Mouse (Mus musculus): ENCODE measurements around the gene Inpp5a.

Gene Inpp5a

GRCm38 (mm10) chr7:139529208-139529607, 140.3 kb downstream of the Inpp5a start:
- no peak for DNase-seq (ENCODE audit: low read depth, low spot score)
- no peaks in the 10 kb centered on the region for H3K27me3 ChIP-seq (ENCODE audit: control insufficient read depth, insufficient read depth, low read length, poor library complexity, severe bottlenecking)
- H3K36me3 ChIP-seq (ENCODE audit: control insufficient read depth, insufficient read depth, low read length, poor library complexity, severe bottlenecking) = no peaks in the 10 kb centered on the region

- Histone ChIP-seq H3K27me3 (ENCODE audit: control insufficient read depth, insufficient read depth, low read length, poor library complexity, severe bottlenecking) (no peaks in the 10 kb centered on the region), H3K36me3 (ENCODE audit: control insufficient read depth, insufficient read depth, low read length, poor library complexity, severe bottlenecking) (no peaks in the 10 kb centered on the region)
- no peak for DNase-seq (ENCODE audit: low read depth, low spot score)
Observed at GRCm38 (mm10) chr7:139530591-139531427, 141.9 kb downstream of the Inpp5a start.

- no peaks in the 10 kb centered on the region for H3K36me3 ChIP-seq (ENCODE audit: control insufficient read depth, insufficient read depth, low read length, poor library complexity, severe bottlenecking)
- no peaks in the 10 kb centered on the region for H3K27me3 ChIP-seq (ENCODE audit: control insufficient read depth, insufficient read depth, low read length, poor library complexity, severe bottlenecking)
- DNase-seq (ENCODE audit: low read depth, low spot score) = no peak
Observed at GRCm38 (mm10) chr7:139531428-139531801, 142.5 kb downstream of the Inpp5a start.

GRCm38 (mm10) chr7:139536331-139536730, 147.4 kb downstream of the Inpp5a start:
- H3K27me3 ChIP-seq (ENCODE audit: control insufficient read depth, insufficient read depth, low read length, poor library complexity, severe bottlenecking) = no peaks in the 10 kb centered on the region
- H3K36me3 ChIP-seq (ENCODE audit: control insufficient read depth, insufficient read depth, low read length, poor library complexity, severe bottlenecking) = no peaks in the 10 kb centered on the region; the same call in none of the 2 replicates
- DNase-seq (ENCODE audit: low read depth, low spot score) = no peak

- Histone ChIP-seq H3K36me3 (ENCODE audit: control insufficient read depth, insufficient read depth, low read length, poor library complexity, severe bottlenecking) (no peaks in the 10 kb centered on the region; the same call in none of the 2 replicates), H3K27me3 (ENCODE audit: control insufficient read depth, insufficient read depth, low read length, poor library complexity, severe bottlenecking) (no peaks in the 10 kb centered on the region)
- no peak for DNase-seq (ENCODE audit: low read depth, low spot score)
Observed at GRCm38 (mm10) chr7:139536831-139537230, 147.9 kb downstream of the Inpp5a start.

GRCm38 (mm10) chr7:139537831-139538230, 148.9 kb downstream of the Inpp5a start:
- no peak for DNase-seq (ENCODE audit: low read depth, low spot score)

GRCm38 (mm10) chr7:139538541-139538940, 149.6 kb downstream of the Inpp5a start:
- Histone ChIP-seq H3K36me3 (ENCODE audit: control insufficient read depth, insufficient read depth, low read length, poor library complexity, severe bottlenecking) (no peaks in the 10 kb centered on the region; the same call in none of the 2 replicates), H3K27me3 (ENCODE audit: control insufficient read depth, insufficient read depth, low read length, poor library complexity, severe bottlenecking) (no peaks in the 10 kb centered on the region)
- DNase-seq (ENCODE audit: low read depth, low spot score) = no peak

More at GRCm38 (mm10) chr7:139537831-139538230, 148.9 kb downstream of the Inpp5a start:
- Histone ChIP-seq H3K36me3 (ENCODE audit: control insufficient read depth, insufficient read depth, low read length, poor library complexity, severe bottlenecking) (no peaks in the 10 kb centered on the region; the same call in none of the 2 replicates), H3K27me3 (ENCODE audit: control insufficient read depth, insufficient read depth, low read length, poor library complexity, severe bottlenecking) (no peaks in the 10 kb centered on the region)

- Histone ChIP-seq H3K36me3 (ENCODE audit: control insufficient read depth, insufficient read depth, low read length, poor library complexity, severe bottlenecking) (no peaks in the 10 kb centered on the region; the same call in none of the 2 replicates), H3K27me3 (ENCODE audit: control insufficient read depth, insufficient read depth, low read length, poor library complexity, severe bottlenecking) (no peaks in the 10 kb centered on the region)
- DNase-seq (ENCODE audit: low read depth, low spot score) = no peak
Observed at GRCm38 (mm10) chr7:139540601-139541000, 151.7 kb downstream of the Inpp5a start.

GRCm38 (mm10) chr7:139541422-139541821, 152.5 kb downstream of the Inpp5a start:
- no peak for DNase-seq (ENCODE audit: low read depth, low spot score)
- H3K36me3 ChIP-seq (ENCODE audit: control insufficient read depth, insufficient read depth, low read length, poor library complexity, severe bottlenecking) = no peaks in the 10 kb centered on the region; the same call in none of the 2 replicates
- H3K27me3 ChIP-seq (ENCODE audit: control insufficient read depth, insufficient read depth, low read length, poor library complexity, severe bottlenecking) = no peaks in the 10 kb centered on the region

- no peak for DNase-seq (ENCODE audit: low read depth, low spot score)
- Histone ChIP-seq H3K36me3 (ENCODE audit: control insufficient read depth, insufficient read depth, low read length, poor library complexity, severe bottlenecking) (no peaks in the 10 kb centered on the region; the same call in 1 of the 2 replicates), H3K27me3 (ENCODE audit: control insufficient read depth, insufficient read depth, low read length, poor library complexity, severe bottlenecking) (no peaks in the 10 kb centered on the region)
Observed at GRCm38 (mm10) chr7:139544706-139545625, 156.1 kb downstream of the Inpp5a start.

- no peaks in the 10 kb centered on the region for H3K36me3 ChIP-seq (ENCODE audit: control insufficient read depth, insufficient read depth, low read length, poor library complexity, severe bottlenecking)
- H3K27me3 ChIP-seq (ENCODE audit: control insufficient read depth, insufficient read depth, low read length, poor library complexity, severe bottlenecking) = no peaks in the 10 kb centered on the region
Observed at GRCm38 (mm10) chr7:139547325-139547724, 158.4 kb downstream of the Inpp5a start.

GRCm38 (mm10) chr7:139550086-139550783, 161.3 kb downstream of the Inpp5a start:
- Histone ChIP-seq H3K36me3 (ENCODE audit: control insufficient read depth, insufficient read depth, low read length, poor library complexity, severe bottlenecking) (no peaks in the 10 kb centered on the region), H3K27me3 (ENCODE audit: control insufficient read depth, insufficient read depth, low read length, poor library complexity, severe bottlenecking) (no peaks in the 10 kb centered on the region)
- DNase-seq (ENCODE audit: low read depth, low spot score) = no peak

More at GRCm38 (mm10) chr7:139547325-139547724, 158.4 kb downstream of the Inpp5a start:
- no peak for DNase-seq (ENCODE audit: low read depth, low spot score)

- H3K36me3 ChIP-seq (ENCODE audit: control insufficient read depth, insufficient read depth, low read length, poor library complexity, severe bottlenecking) = no peaks in the 10 kb centered on the region
- DNase-seq (ENCODE audit: low read depth, low spot score) = no peak
Observed at GRCm38 (mm10) chr7:139551519-139551918, 162.6 kb downstream of the Inpp5a start.

GRCm38 (mm10) chr7:139556331-139556730, 167.4 kb downstream of the Inpp5a start:
- Histone ChIP-seq H3K36me3 (ENCODE audit: control insufficient read depth, insufficient read depth, low read length, poor library complexity, severe bottlenecking) (no peaks in the 10 kb centered on the region; the same call in 1 of the 2 replicates), H3K27me3 (ENCODE audit: control insufficient read depth, insufficient read depth, low read length, poor library complexity, severe bottlenecking) (no peaks in the 10 kb centered on the region)
- DNase-seq (ENCODE audit: low read depth, low spot score) = no peak

More at GRCm38 (mm10) chr7:139551519-139551918, 162.6 kb downstream of the Inpp5a start:
- no peaks in the 10 kb centered on the region for H3K27me3 ChIP-seq (ENCODE audit: control insufficient read depth, insufficient read depth, low read length, poor library complexity, severe bottlenecking)

Measured in splenic B cell, adult 2 months (primary cell).